Mouse (Mus musculus): Measurements from ENCODE around the gene Akap7.

DNA sequence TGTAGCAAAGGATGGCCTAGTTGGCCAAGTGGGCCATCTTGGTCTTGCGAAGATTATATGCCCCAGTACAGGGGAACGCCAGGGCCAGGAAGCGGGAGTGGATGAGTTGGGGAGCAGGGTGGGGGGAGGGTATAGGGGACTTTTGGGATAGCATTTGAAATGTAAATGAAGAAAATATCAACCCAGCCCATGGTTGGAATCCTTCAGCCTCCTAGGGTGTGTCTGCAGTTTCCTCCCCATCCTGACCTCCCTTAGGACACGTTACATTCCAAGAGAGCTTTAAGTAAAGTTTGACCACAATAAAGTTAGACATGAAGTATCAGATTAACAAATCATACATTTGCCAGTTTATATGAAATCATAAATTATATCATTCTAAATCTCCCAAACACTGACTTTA lies 116.5 kb downstream of the Akap7 start:
- TF ChIP-seq CTCF (IDR thresholded peaks at IDR 0.05 in 2 of 3, conservative IDR thresholded peaks at IDR 0.05 in 1 of 3; ENCODE audit: control insufficient read depth in 1 of 3, insufficient read depth in 1 of 3, low read depth in 2 of 3, low read length in 3 of 3, poor library complexity in 1 of 3, severe bottlenecking in 1 of 3) (no peak), EP300 (IDR thresholded peaks at IDR 0.05; ENCODE audit: low read depth in 1 of 2, low read length in 2 of 2) (no peak), MXI1 (IDR thresholded peaks at IDR 0.05; ENCODE audit: low read depth, low read length) (no peak), POLR2A (IDR thresholded peaks at IDR 0.05; ENCODE audit: control insufficient read depth in 1 of 2, insufficient read depth in 1 of 2, low read depth in 1 of 2, low read length in 2 of 2, poor library complexity in 1 of 2) (no peak), CHD2 (IDR thresholded peaks at IDR 0.05; ENCODE audit: low read length) (no peak)
